Mouse (Mus musculus): Measurements from ENCODE around the gene Zfp672.

The Zfp672 gene

GRCm38 (mm10) chr11:58281970-58282496 lies 48.1 kb downstream of the Zfp672 start:
- no peak for DNase-seq

DNA sequence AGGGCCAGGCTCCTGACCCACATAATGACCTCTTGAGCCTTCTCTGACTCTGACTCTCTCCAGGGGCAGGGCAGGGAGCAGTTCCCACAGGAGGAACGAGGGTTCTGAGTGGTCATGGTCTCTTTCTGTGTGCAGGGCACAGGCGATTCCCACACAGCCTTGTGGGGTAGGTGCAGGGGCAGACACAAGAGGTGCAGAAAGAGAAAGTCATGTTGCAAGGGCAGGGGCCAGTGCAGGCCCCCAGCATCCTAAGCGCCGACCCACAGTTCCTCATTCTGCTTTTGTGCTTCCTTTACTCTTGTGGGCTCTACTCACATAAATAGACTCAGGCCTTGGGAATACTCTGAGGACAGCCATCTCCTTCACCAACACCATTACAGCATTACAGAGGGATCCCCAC lies 54.4 kb downstream of the Zfp672 start:
- DNase-seq, result no peak

DNA sequence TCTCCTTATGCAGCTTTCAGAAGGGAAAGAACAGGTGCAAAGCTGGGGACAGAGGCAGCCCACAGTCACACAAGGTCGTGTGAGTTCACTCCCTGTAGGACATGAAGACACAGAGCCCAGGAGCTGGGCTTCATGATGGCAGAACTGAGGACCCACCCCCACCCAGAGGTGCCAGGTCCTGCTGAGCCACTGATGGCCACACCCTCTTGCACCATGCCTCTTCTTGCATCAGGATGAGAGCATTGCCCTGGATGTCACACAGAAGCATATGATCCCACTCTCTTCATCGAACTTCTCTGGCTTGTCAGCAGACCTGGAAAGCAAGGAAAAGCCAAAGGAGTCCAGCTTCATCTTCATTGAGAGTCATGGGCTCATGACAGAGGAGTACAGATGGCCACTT lies 55.6 kb downstream of the Zfp672 start, which contains the start of gene 4930438A08Rik:
4930438A08Rik (plus strand) TSS at position 228 of the 400 bp plus-strand sequence.
- no peak for DNase-seq

DNA sequence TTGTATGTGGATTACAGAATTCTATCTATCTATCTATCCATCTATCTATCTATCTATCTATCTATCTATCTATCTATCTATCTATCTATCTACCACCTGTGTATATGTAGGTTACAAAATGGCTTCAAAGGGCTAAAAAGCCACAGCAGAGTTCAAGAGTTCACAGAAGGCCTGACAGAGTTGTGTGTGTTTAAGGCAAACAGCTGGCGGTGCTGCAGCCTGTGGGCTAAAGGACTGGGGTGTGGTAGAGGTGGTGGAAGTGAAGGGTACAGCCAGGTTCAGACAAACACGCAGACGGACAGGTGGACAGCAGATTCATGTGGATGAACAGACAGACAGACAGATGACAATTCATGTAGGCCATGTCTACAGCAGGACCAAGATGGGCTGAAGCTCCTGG lies 61.9 kb downstream of the Zfp672 start:
- DNase-seq, result no peak

Data from cerebellum, adult 8-10 months (tissue).